Mouse (Mus musculus): ENCODE measurements at regions not wholly inside any gene's neighbourhood (a gene's known extent, or its start where the extent isn't known, plus 50 kb on each side); places are given as distances from the start of the nearest gene placed in this dataset.

GRCm38 (mm10) chr8:109416327-109417100, 77.3 kb upstream of the Pmfbp1 start:
- DNase-seq: no peak

- peak; percentile 7 for DNase-seq
Observed at GRCm38 (mm10) chr8:109417222-109417621, 76.6 kb upstream of the Pmfbp1 start.

GRCm38 (mm10) chr8:109417971-109418370, 75.9 kb upstream of the Pmfbp1 start:
- no peak for DNase-seq

- no peak for DNase-seq
Observed at GRCm38 (mm10) chr8:109419029-109419596, 74.7 kb upstream of the Pmfbp1 start.

GRCm38 (mm10) chr8:109424004-109424403, 69.8 kb upstream of the Pmfbp1 start:
- no peak for DNase-seq

GRCm38 (mm10) chr8:109428551-109428950, 65.3 kb upstream of the Pmfbp1 start:
- DNase-seq: no peak

GRCm38 (mm10) chr8:109434538-109434937, 59.3 kb upstream of the Pmfbp1 start:
- no peak for DNase-seq

GRCm38 (mm10) chr8:109436056-109436455, 57.8 kb upstream of the Pmfbp1 start:
- DNase-seq: no peak

GRCm38 (mm10) chr8:109436830-109437567, 56.8 kb upstream of the Pmfbp1 start:
- no peak for DNase-seq

GRCm38 (mm10) chr8:109438531-109438930, 55.3 kb upstream of the Pmfbp1 start:
- no peak for DNase-seq

Data from cerebellum, adult 11 months (tissue).